Mouse (Mus musculus) kidney, embryonic 15.5 days (tissue): ENCODE data around the gene Fubp1. TPM values are rescaled to one million over a fixed set of nuclear protein-coding genes. Genes with fewer than 3 reads are reported as not detected.

ENCODE experiments used
- ATAC-seq: fragments of 200-750 bp; cut with Nextera tagmentation; replicated peaks from 2 replicates; pipeline ENCODE4 v1.8.0; 2017; ENCODE audit warnings: moderate TSS enrichment; ENCODE audit not compliant: low FRiP score
- H3K27ac ChIP-seq: fragments of 300-500 bp; sonication (generic); 2 replicates; pipeline ENCODE4 v1.5.1; 2015; ENCODE audit warnings: mild to moderate bottlenecking, inconsistent platforms
- H3K27me3 ChIP-seq: fragments of 300-500 bp; sonication (generic); 2 replicates; pipeline ENCODE4 v1.6.1; 2015; ENCODE audit warnings: inconsistent platforms
- H3K36me3 ChIP-seq: fragments of 300-500 bp; sonication (generic); 2 replicates; pipeline ENCODE4 v1.6.1; 2015; ENCODE audit warnings: inconsistent platforms
- H3K4me1 ChIP-seq: fragments of 300-500 bp; sonication (generic); 2 replicates; pipeline ENCODE4 v1.6.1; 2015; ENCODE audit warnings: inconsistent platforms
- H3K4me2 ChIP-seq: fragments of 300-500 bp; sonication (generic); 2 replicates; pipeline ENCODE4 v1.6.1; 2015; ENCODE audit warnings: moderate library complexity, mild to moderate bottlenecking, inconsistent platforms
- H3K4me3 ChIP-seq: fragments of 300-500 bp; sonication (generic); replicated peaks from 2 replicates; pipeline ENCODE4 v1.5.1; 2015; ENCODE audit warnings: mild to moderate bottlenecking, inconsistent platforms
- H3K9ac ChIP-seq: fragments of 300-500 bp; sonication (generic); 2 replicates; pipeline ENCODE4 v1.6.1; 2015; ENCODE audit warnings: mild to moderate bottlenecking, inconsistent platforms
- H3K9me3 ChIP-seq: fragments of 300-500 bp; sonication (generic); replicated peaks from 2 replicates; pipeline ENCODE4 v1.6.1; 2016; ENCODE audit warnings: inconsistent platforms
- WGBS: fragments of 180-500 bp; shearing (Covaris S2); methylation state at CpG from one replicate; pipeline ENCODE4 v1.1.7; 2015; ENCODE audit warnings: mixed read lengths; 5-methylcytosine and 5-hydroxymethylcytosine counted together
- polyA plus RNA-seq: library from polyadenylated mRNA; unstranded; fragments of >200 nt; fragmentation: Nextera tagmentation; extraction: Ambion mirVana; gene quantifications from 2 replicates; pipeline ENCODE4 v1.2.1, GENCODE M21; 2015

Gene Fubp1
- polyA plus RNA-seq, 1 experiment from 2014 or later, result 301 TPM

DNA sequence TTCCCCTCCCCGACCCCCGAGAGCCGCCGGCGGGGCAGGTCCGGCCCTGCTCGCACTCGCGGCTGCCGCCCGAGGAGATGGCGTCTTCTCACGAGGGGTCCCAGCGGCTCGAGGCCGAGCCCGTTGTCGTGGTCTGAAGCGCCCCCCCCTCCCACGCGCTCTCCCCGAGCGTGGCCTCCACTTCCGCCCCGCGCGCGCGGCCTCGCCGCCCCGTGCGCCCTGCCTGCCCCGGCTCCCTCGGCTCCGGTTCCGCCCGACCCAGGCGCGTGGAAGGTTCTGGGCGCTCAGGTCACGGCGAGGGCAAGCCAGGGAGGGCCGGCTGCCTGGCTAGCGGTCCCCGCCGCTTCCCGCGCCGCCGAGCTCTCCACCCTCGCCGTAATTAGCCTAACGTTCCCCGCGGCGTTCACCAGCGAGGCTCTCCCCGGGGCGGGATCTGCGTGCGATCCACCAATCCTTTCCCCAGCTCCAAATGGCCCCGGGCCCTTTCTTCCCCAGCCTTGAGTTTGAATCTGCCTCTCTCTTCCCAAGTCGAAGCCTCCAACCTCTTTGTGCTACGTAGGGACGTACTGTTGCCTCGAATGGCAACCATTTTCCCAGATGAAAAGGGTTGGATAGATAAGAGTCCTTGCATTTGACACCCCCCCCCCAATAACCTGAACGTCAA lies 638 bp downstream of the Fubp1 start:
- Histone ChIP-seq H3K4me1 (peaks cover 24% of the 10 kb centered on the region), H3K4me2 (peak overlapping the region; percentile 81), H3K36me3 (peaks cover 11% of the 10 kb centered on the region), H3K9me3 (no peaks in the 10 kb centered on the region), H3K27me3 (no peaks in the 10 kb centered on the region), H3K27ac (peak overlapping the region; percentile 99), H3K4me3 (peak overlapping the region; percentile 97), H3K9ac (peak overlapping the region; percentile 100)
- 0% methylated on average over 48 of the region's 68 CpGs for WGBS
- ATAC-seq, result peak; percentile 69

DNA sequence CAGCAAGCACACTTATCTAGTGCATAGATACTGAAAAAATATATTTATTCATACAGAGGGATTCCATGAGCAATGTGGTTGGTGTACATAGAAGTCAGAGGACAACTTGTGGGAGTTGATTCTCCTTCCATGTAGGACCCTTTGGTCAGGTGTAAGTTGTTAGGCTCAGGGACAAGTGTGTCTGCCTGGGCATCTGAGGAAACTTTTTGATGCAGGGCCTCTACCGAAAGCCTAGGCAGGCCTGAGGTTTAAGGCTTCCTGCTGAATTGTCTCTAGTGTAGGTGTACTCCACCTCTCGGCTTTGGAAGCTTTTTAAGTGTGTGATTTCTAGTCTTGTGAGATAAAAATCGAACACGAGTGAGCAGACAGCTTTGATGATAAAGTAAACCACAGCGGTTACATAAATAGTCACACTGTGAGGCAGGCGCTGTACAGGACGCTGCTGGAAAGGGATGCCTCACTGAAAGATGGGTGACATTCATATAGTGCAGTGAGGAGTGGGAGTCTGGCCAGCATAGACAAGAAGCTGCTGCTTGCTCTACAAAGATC lies 1.6 kb downstream of the Fubp1 start:
- peak overlapping the region; percentile 99; the same call in 1 of the 2 replicates for H3K27ac ChIP-seq
- no peak for ATAC-seq
- peak overlapping the region; percentile 81 for H3K4me2 ChIP-seq
- H3K9me3 ChIP-seq, result no peaks in the 10 kb centered on the region
- H3K27me3 ChIP-seq, result no peaks in the 10 kb centered on the region
- peak overlapping the region; percentile 97 for H3K4me3 ChIP-seq
- WGBS, result 17% methylated on average over 7 of the region's 7 CpGs
- H3K9ac ChIP-seq, result peak overlapping the region; percentile 100
- peaks cover 21% of the 10 kb centered on the region for H3K36me3 ChIP-seq
- peaks cover 24% of the 10 kb centered on the region for H3K4me1 ChIP-seq

DNA sequence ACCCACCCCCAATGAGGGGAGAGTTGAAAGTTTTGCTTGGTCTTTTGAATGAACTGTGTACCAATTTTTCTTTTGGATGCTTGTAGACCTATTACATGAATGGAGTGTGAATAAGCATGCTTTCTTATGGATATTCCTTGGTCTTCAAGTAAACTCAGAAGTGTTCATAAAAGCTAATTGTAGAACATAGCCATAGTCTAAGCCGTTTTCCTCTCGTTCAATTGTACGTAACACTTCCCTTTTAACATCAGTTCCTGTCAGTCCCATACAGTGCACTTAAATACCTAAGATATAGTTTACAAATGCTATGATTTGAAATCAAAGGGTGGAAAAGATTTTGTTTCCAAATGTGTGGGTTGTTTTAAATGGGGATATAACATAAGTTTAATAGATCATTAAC lies 3.2 kb downstream of the Fubp1 start:
- H3K27me3 ChIP-seq, result no peaks in the 10 kb centered on the region
- H3K27ac ChIP-seq, result no peak overlapping the region
- WGBS, result 41% methylated on average over 3 of the region's 3 CpGs
- H3K4me2 ChIP-seq, result peak overlapping the region; percentile 81
- peaks cover 24% of the 10 kb centered on the region for H3K4me1 ChIP-seq
- peak overlapping the region; percentile 100; the same call in 1 of the 2 replicates for H3K9ac ChIP-seq
- H3K9me3 ChIP-seq, result no peaks in the 10 kb centered on the region
- peak overlapping the region; percentile 97 for H3K4me3 ChIP-seq
- peaks cover 37% of the 10 kb centered on the region for H3K36me3 ChIP-seq
- ATAC-seq, result no peak

DNA sequence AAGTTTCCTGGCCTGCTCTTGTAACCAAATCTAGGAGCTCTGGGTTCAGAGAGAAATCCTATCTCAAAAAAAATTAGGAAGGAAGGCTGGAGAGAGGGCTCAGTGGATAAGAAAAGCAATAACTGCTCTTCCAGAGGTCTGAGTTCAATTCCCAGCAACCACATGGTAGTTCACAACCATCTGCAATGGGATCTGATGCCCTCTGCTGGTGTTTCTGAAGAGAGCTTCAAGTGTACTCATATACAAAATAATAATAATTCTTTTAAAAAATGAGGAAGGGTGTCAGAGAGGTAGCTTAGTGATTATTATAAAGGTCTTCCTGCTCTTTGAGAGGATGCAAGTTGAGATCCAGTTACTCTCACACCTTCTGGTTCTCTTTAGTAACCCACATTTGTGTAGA lies 14.7 kb downstream of the Fubp1 start:
- no peak overlapping the region for H3K27ac ChIP-seq
- no peaks in the 10 kb centered on the region for H3K27me3 ChIP-seq
- ATAC-seq, result no peak
- H3K4me1 ChIP-seq, result no peaks in the 10 kb centered on the region
- H3K9me3 ChIP-seq, result no peaks in the 10 kb centered on the region
- H3K4me2 ChIP-seq, result no peak overlapping the region
- H3K9ac ChIP-seq, result no peak overlapping the region
- peaks cover 91% of the 10 kb centered on the region for H3K36me3 ChIP-seq
- no peak overlapping the region for H3K4me3 ChIP-seq

DNA sequence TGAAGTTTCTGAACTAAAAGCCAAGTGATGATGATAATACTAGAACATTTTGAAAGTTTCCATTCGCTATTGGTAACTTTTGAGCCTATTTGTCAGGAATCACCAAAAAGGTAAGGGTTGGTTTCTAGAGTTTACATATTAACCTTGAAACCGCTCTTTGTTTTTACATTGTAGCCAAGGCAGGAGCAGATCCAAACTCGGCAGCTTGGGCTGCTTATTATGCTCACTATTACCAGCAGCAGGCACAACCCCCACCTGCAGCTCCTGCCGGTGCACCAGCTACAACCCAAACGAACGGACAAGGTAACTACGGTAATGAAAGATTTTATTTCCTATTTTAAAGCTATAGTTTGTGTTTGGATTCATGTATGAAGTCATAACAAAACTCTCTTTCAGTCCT lies 15.7 kb downstream of the Fubp1 start:
- WGBS, result 87% methylated on average over 7 of the region's 7 CpGs
- Histone ChIP-seq H3K27ac (no peak overlapping the region), H3K36me3 (peaks cover 91% of the 10 kb centered on the region), H3K9me3 (no peaks in the 10 kb centered on the region), H3K4me2 (no peak overlapping the region), H3K4me1 (no peaks in the 10 kb centered on the region), H3K9ac (no peak overlapping the region), H3K4me3 (no peak overlapping the region), H3K27me3 (no peaks in the 10 kb centered on the region)
- no peak for ATAC-seq

DNA sequence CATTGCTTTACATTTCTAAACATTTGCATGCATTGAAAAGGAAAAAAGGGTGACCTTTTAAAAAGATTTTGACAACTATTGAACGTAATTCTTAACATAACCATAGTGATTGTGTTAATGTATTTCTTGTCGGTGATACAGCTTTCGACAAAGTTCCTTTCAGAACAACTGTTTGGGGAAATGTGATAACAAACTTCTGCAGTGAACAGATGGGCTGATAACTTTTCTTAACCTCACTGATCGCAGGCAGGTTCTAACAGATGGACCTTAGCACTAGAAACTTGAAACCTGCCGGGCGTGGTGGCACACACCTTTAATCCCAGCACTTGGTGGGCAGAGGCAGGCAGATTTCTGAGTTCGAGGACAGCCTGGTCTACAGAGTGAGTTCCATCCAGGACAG lies 18.6 kb downstream of the Fubp1 start:
- whole genome bisulfite sequencing, result 93% methylated on average over 7 of the region's 7 CpGs
- no peak overlapping the region for H3K4me2 ChIP-seq
- peaks cover 86% of the 10 kb centered on the region for H3K36me3 ChIP-seq
- ATAC-seq, result no peak
- H3K9me3 ChIP-seq, result no peaks in the 10 kb centered on the region
- H3K27ac ChIP-seq, result no peak overlapping the region
- no peak overlapping the region for H3K9ac ChIP-seq
- no peaks in the 10 kb centered on the region for H3K4me1 ChIP-seq
- H3K4me3 ChIP-seq, result no peak overlapping the region
- no peaks in the 10 kb centered on the region for H3K27me3 ChIP-seq

DNA sequence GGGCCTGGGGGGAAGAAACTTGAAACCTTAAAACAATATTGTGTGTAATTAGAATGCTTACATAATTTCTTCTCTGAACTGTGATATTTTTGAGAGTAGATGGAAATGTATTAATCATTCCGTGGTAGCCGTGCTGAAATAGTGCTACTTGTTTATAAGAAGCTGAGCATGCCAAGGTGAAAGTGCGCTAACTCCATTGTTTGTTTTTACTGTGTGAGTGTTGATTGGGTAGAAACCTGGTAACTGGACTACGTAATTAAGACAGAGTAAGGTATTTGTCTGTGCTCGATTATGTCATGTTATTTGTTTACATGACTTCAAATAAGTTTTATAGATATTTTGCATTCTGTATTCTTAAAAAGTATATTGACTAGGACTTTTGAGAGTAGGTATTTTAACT lies 19.0 kb downstream of the Fubp1 start:
- no peaks in the 10 kb centered on the region for H3K9me3 ChIP-seq
- H3K27me3 ChIP-seq, result no peaks in the 10 kb centered on the region
- no peak overlapping the region for H3K27ac ChIP-seq
- no peaks in the 10 kb centered on the region for H3K4me1 ChIP-seq
- no peak for ATAC-seq
- 90% methylated on average over 5 of the region's 5 CpGs for WGBS
- H3K4me2 ChIP-seq, result no peak overlapping the region
- no peak overlapping the region for H3K9ac ChIP-seq
- H3K36me3 ChIP-seq, result peaks cover 86% of the 10 kb centered on the region
- no peak overlapping the region for H3K4me3 ChIP-seq

DNA sequence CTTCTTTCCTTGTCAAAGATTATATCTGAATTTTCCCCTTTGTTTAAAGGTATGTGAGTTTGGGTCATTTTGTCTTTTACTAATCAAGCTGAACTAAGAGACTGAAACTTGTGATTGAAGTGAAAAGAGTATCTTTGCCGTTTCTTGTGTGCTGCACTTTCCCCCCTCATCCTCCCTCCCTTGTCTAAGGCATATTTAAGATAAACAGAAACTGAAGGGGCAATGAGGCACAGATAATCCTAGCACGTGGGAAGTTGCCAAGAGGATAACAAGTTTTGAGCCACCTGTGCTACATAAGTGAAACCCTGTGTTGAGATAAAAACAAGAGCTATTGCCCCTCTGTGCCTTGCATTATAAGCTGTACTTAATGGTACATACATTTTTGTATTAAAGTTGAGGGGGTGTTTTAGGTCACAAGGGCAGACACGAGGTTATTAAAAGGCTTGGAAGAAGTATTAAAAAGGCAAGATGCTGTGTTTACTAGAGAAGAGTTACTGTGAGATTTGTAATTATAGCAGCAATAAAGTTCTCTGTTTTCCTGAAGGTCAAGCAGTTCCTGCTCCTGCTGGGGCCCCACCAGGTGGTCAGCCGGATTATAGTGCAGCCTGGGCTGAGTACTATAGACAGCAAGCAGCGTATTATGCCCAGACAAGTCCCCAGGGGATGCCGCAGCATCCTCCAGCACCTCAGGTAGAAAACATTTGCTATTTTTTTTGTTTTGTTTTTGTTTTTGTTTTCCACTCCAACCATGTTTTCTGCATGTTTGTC lies 21.3 kb downstream of the Fubp1 start:
- Histone ChIP-seq H3K4me2 (no peak overlapping the region), H3K27me3 (no peaks in the 10 kb centered on the region), H3K9ac (no peak overlapping the region), H3K27ac (no peak overlapping the region), H3K36me3 (peaks cover 79% of the 10 kb centered on the region), H3K4me1 (no peaks in the 10 kb centered on the region), H3K9me3 (no peaks in the 10 kb centered on the region), H3K4me3 (no peak overlapping the region)
- ATAC-seq, result no peak
- 66% methylated on average over 6 of the region's 6 CpGs for WGBS

DNA sequence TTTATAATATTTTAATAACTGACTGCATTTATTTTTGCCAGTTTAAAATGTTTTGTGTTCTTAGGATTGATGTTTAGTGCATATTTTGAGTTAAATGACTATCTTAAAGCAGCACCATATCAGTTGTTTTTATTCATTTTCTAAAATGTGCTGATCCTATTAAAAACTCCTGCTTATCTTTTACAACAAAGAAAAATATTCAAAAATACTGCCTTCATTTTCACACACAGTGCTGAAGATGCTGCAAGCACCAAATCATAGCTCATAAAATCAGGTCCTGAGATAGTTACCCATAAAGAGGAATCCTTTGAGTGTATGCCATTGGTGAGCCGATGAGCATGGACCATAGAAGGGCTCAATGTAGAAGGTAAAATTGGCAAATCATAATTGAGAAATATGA lies 25.0 kb downstream of the Fubp1 start:
- H3K4me3 ChIP-seq, result no peak overlapping the region
- ATAC-seq, result no peak

DNA sequence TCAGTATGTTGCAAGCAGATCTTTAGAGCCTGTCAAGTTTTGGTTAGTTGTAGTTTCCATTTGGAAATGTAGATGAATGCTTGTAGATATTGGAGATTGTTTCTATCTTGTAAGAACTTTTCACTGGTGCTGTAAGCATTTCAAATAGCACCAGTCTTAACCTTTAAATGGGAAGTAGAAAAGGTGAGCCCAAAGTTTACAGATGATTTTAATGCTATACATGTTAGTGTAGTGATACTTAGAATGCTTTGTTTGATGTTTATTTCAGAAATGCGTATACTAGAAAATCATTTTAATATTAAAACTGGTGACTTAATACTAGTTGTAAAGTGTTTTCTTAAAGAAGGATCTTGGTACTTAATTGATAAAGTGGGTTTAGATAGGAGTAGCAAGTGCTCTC lies 25.6 kb downstream of the Fubp1 start:
- Histone ChIP-seq H3K36me3 (peaks cover 74% of the 10 kb centered on the region), H3K4me2 (no peak overlapping the region)
- 91% methylated on average over 1 of the region's 1 CpGs for WGBS

More for the DNA sequence above, 25.0 kb downstream of the Fubp1 start:
- peaks cover 73% of the 10 kb centered on the region for H3K36me3 ChIP-seq
- H3K27ac ChIP-seq, result no peak overlapping the region
- WGBS, result 96% methylated on average over 1 of the region's 1 CpGs
- no peak overlapping the region for H3K4me2 ChIP-seq
- no peaks in the 10 kb centered on the region for H3K9me3 ChIP-seq
- H3K9ac ChIP-seq, result no peak overlapping the region
- H3K4me1 ChIP-seq, result no peaks in the 10 kb centered on the region
- no peaks in the 10 kb centered on the region for H3K27me3 ChIP-seq

DNA sequence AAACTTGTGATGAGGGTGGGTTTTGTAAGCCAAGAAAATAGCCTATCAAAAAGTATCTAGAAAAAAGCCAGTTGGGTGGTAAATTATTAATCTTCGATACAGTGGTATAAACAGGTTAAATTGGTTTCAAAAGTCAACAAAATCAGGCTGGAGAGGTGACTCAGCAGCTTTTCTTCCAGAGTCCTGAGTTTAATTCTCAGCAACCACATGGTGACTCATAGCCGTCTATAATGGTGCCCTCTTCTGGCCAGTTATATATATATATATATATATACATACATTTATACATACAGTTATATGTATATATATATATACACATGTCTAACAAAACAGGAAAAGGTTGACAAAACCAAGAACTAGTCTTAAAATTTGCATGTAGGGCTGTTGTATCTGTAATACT lies 28.6 kb downstream of the Fubp1 start:
- Histone ChIP-seq H3K27ac (no peak overlapping the region), H3K9me3 (no peaks in the 10 kb centered on the region), H3K4me1 (no peaks in the 10 kb centered on the region), H3K4me2 (no peak overlapping the region), H3K9ac (no peak overlapping the region), H3K27me3 (no peaks in the 10 kb centered on the region), H3K36me3 (peaks cover 56% of the 10 kb centered on the region), H3K4me3 (no peak overlapping the region)
- WGBS, result 57% methylated on average over 2 of the region's 2 CpGs
- peak; percentile 51; the same call in 1 of the 2 replicates for ATAC-seq

More for the DNA sequence above, 25.6 kb downstream of the Fubp1 start:
- Histone ChIP-seq H3K4me3 (no peak overlapping the region), H3K27ac (no peak overlapping the region), H3K9me3 (no peaks in the 10 kb centered on the region), H3K27me3 (no peaks in the 10 kb centered on the region), H3K9ac (no peak overlapping the region), H3K4me1 (no peaks in the 10 kb centered on the region)
- ATAC-seq, result no peak

DNA sequence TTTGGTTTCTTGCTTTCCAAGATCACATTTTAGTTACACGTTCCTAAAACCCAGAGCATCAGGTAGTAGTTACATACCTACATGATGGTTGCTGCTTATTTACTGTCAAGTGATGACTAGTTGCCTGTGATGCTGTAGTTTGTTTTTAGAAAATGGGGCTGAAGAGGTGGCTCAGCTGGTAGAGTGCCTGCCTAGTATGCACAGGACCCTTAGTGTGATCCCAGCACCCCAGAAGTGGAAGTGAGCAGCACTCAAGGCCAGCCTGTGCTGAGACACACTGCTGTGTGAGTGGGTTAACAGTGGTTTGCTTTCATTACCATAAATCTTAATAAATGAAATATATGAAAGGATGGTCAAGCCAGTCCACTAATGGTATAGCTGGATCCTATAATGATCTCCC lies 29.4 kb downstream of the Fubp1 start:
- H3K9me3 ChIP-seq, result no peaks in the 10 kb centered on the region
- H3K27ac ChIP-seq, result no peak overlapping the region
- ATAC-seq, result no peak
- H3K36me3 ChIP-seq, result peaks cover 48% of the 10 kb centered on the region
- no peak overlapping the region for H3K9ac ChIP-seq
- H3K4me2 ChIP-seq, result no peak overlapping the region
- no peaks in the 10 kb centered on the region for H3K27me3 ChIP-seq
- H3K4me3 ChIP-seq, result no peak overlapping the region
- WGBS, result 87% methylated on average over 1 of the region's 1 CpGs
- no peaks in the 10 kb centered on the region for H3K4me1 ChIP-seq
